ENCODE assay signal across 10 mouse cellular contexts in the genomic region with DNA sequence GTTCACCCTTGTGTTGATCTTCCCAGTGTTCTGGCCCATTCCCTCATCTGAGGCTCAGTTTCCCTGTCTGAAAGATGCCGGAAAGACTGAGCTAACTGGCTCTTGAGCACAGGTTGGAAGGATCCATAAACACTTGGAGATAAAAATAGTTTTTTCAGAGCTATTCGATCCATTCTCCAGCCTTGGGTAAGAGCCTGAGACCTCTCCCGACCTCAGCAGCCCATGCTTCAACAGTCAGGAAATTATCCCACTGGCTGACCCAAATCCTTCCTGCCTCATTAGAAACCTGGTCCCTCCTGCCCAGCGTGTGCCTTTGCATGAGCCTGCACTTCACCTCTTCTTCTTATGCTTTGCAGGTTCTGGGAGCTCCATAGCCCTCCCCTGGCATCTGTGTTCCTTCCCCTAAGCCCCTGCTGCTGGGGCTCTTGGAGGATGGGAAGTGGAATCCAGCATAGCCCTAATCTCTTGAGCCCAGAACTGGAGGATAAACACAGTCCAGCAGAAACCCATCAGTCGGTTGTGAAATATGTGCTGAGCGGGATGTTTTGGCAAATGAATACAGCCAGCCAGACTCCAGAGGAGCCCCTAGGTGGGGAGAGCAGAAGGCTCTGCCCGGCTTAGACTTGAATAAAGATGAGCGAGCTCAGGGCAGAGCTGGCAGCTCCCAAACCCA. TPM values are rescaled to one million over a fixed set of nuclear protein-coding genes. Genes with fewer than 3 reads are reported as not detected.
DNase-seq lines count a peak whose midpoint lies in the region; ATAC-seq and TF ChIP-seq lines count a peak whose summit lies in the region.
"Had no signal": no experiment of that assay in that cellular context is flagged by ENCODE, and none has a peak within 500 bp of the region (broad histone marks: within the 10 kb centered on the region; RNA-seq: fewer than 3 reads in every experiment).

No protein-coding gene starts in this region.

- no peaks in the 10 kb centered on the region for H3K4me1 ChIP-seq in kidney, adult 2 months (ENCODE audit: control insufficient read depth, insufficient read depth, low read length)
- peaks cover 43% of the 10 kb centered on the region for H3K4me1 ChIP-seq in embryonic facial prominence, embryonic 14.5 days (ENCODE audit: control insufficient read depth, insufficient read depth, low read length)

- H3K27me3 ChIP-seq in kidney, adult 2 months (replicated peaks; ENCODE audit: control insufficient read depth, insufficient read depth, low read length) = no peaks in the 10 kb centered on the region
- no peaks in the 10 kb centered on the region for H3K27me3 ChIP-seq in embryonic facial prominence, embryonic 14.5 days (replicated peaks; ENCODE audit: control insufficient read depth, insufficient read depth, low read length)

- intact Hi-C loops in heart, postnatal 14 days (cut with DNase I) = no loop called here

- H3K4me2 ChIP-seq in embryonic facial prominence, embryonic 14.5 days (ENCODE audit: low read depth, low read length) = no peak overlapping the region

- no peak overlapping the region for H3K4me3 ChIP-seq in kidney, adult 2 months (ENCODE audit: insufficient read depth, low read depth, low read length)
- H3K4me3 ChIP-seq in embryonic facial prominence, embryonic 14.5 days (ENCODE audit: low read depth, low read length) = no peak overlapping the region

- TF ChIP-seq CTCF in kidney, adult 2 months (conservative IDR thresholded peaks at IDR 0.05; ENCODE audit: insufficient read depth, insufficient read length, low read depth, low read length) = no peak

- no peaks in the 10 kb centered on the region for H3K36me3 ChIP-seq in kidney, adult 2 months (ENCODE audit: control insufficient read depth, insufficient read depth, low read length)
- H3K36me3 ChIP-seq in embryonic facial prominence, embryonic 14.5 days (ENCODE audit: control insufficient read depth, insufficient read depth, low read length) = no peaks in the 10 kb centered on the region

- no peak for ATAC-seq in embryonic facial prominence, embryonic 14.5 days (ENCODE audit: low read depth)
- ATAC-seq in erythroblast, adult 5-6 weeks (replicated peaks; ENCODE audit: low FRiP score, poor library complexity, severe bottlenecking) = no peak
- no peak for ATAC-seq in granulocyte monocyte progenitor cell, adult 5-6 weeks (replicated peaks; ENCODE audit: poor library complexity, severe bottlenecking)

- H3K27ac ChIP-seq in kidney, adult 2 months (ENCODE audit: insufficient read depth, low read depth, low read length) = 0 out of 2 replicates have a peak overlapping the region, but pooled peaks have one; percentile 6
- H3K27ac ChIP-seq in embryonic facial prominence, embryonic 14.5 days (replicated peaks; ENCODE audit: low read depth, low read length) = peak overlapping the region; percentile 13; the same call in 1 of the 2 replicates

- 37% methylated on average over 8 of the region's 8 CpGs for WGBS in kidney, adult 2 months
- WGBS in embryonic facial prominence, embryonic 14.5 days = 39% methylated on average over 8 of the region's 8 CpGs

- peak; percentile 29 for DNase-seq in kidney, adult 2 months
- DNase-seq in kidney, adult 18-20 months = no peak
- no peak for DNase-seq in embryonic facial prominence, embryonic 14.5 days (ENCODE audit: low spot score)
- DNase-seq in heart, postnatal 14 days = peak; percentile 49 to 55
- peak; percentile 56 for DNase-seq in lung, postnatal 25 days (ENCODE audit: low spot score)
- DNase-seq in layer of hippocampus, adult 11-12 months (ENCODE audit: low spot score) = no peak
- DNase-seq: cerebellum, adult 8-10 months had no signal

- no peak overlapping the region for H3K9ac ChIP-seq in embryonic facial prominence, embryonic 14.5 days (ENCODE audit: low read depth, low read length)

- TF ChIP-seq POLR2A in kidney, adult 2 months (IDR thresholded peaks at IDR 0.05; ENCODE audit: low read depth, low read length) = no peak

- no peaks in the 10 kb centered on the region for H3K9me3 ChIP-seq in embryonic facial prominence, embryonic 14.5 days (ENCODE audit: control insufficient read depth, low read length)

RNA-seq across cellular contexts. Expression of gene Loxl1, which starts 9.3 kb away (rescaled TPM):
- 32.3 and 41.8 TPM in 2 replicates for polyA plus RNA-seq in kidney, adult 2 months (2012; rRNA removed)
- polyA plus RNA-seq in embryonic facial prominence, embryonic 14.5 days (2014; fragmentation: Nextera tagmentation; extraction: Ambion mirVana) = 68.7 and 74.1 TPM in 2 replicates
- total RNA-seq in heart, postnatal 14 days (2021) = 10 to 100 TPM; 50.5 to 53.2 TPM
- total RNA-seq in erythroblast, adult 5-6 weeks (2015; ENCODE audit: low replicate concordance) = not detected in 2 replicates
- total RNA-seq in erythroblast, adult 5-6 weeks (2017; ENCODE audit: low replicate concordance) = 0.17 TPM in 1 of 2 replicates, not detected in the other
- total RNA-seq in granulocyte monocyte progenitor cell, adult 5-6 weeks (2014; fragmentation: Nextera tagmentation) = not detected in 2 replicates
- not detected in 2 replicates for total RNA-seq in granulocyte monocyte progenitor cell, adult 5-6 weeks (2017)
- total RNA-seq: CH12.LX had no signal

RNA-seq across cellular contexts. Expression of gene Stoml1, which starts 50.8 kb away (rescaled TPM):
- polyA plus RNA-seq in kidney, adult 2 months (2012; rRNA removed) = 32.5 and 32.6 TPM in 2 replicates
- 25.0 and 34.1 TPM in 2 replicates for polyA plus RNA-seq in embryonic facial prominence, embryonic 14.5 days (2014; fragmentation: Nextera tagmentation; extraction: Ambion mirVana)
- total RNA-seq in heart, postnatal 14 days (2021) = 10 to 100 TPM; 12.7 to 12.9 TPM
- total RNA-seq in erythroblast, adult 5-6 weeks (2015; ENCODE audit: low replicate concordance) = 1.2 and 8.6 TPM in 2 replicates
- 2.1 and 2.3 TPM in 2 replicates for total RNA-seq in erythroblast, adult 5-6 weeks (2017; ENCODE audit: low replicate concordance)
- total RNA-seq in granulocyte monocyte progenitor cell, adult 5-6 weeks (2014; fragmentation: Nextera tagmentation) = 10.4 and 11.6 TPM in 2 replicates
- 6.3 and 17.7 TPM in 2 replicates for total RNA-seq in granulocyte monocyte progenitor cell, adult 5-6 weeks (2017)

RNA-seq across cellular contexts. Expression of gene Pml, which starts 54.1 kb away (rescaled TPM):
- polyA plus RNA-seq in kidney, adult 2 months (2012; rRNA removed) = 27.0 and 27.6 TPM in 2 replicates
- polyA plus RNA-seq in embryonic facial prominence, embryonic 14.5 days (2014; fragmentation: Nextera tagmentation; extraction: Ambion mirVana) = 14.6 and 15.3 TPM in 2 replicates
- 10 to 100 TPM; 10.9 to 11.9 TPM for total RNA-seq in heart, postnatal 14 days (2021)
- 43.0 and 50.8 TPM in 2 replicates for total RNA-seq in erythroblast, adult 5-6 weeks (2015; ENCODE audit: low replicate concordance)
- total RNA-seq in erythroblast, adult 5-6 weeks (2017; ENCODE audit: low replicate concordance) = 51.6 and 69.0 TPM in 2 replicates
- total RNA-seq in granulocyte monocyte progenitor cell, adult 5-6 weeks (2014; fragmentation: Nextera tagmentation) = 49.9 and 57.2 TPM in 2 replicates
- total RNA-seq in granulocyte monocyte progenitor cell, adult 5-6 weeks (2017) = 9.3 and 10.1 TPM in 2 replicates

Comparison
In these comparisons a context has a peak if more than half of its experiments do, and no peak if none do; other contexts are left out.
1. DNase-seq: peak in kidney, adult 2 months (single experiment), heart, postnatal 14 days (2 of 2) and lung, postnatal 25 days (single experiment); none in kidney, adult 18-20 months (single experiment), embryonic facial prominence, embryonic 14.5 days (single experiment) and layer of hippocampus, adult 11-12 months (single experiment).
2. RNA of gene Loxl1, which starts 9.3 kb away (total RNA-seq): 50.5 to 53.2 TPM in heart, postnatal 14 days; 0.17 TPM in erythroblast, adult 5-6 weeks and not detected in granulocyte monocyte progenitor cell, adult 5-6 weeks; every median in the first group is over 10 times any median in the second.